Mouse (Mus musculus): ENCODE data around the gene 9130230L23Rik. TPM values are rescaled to one million over a fixed set of nuclear protein-coding genes. Genes with fewer than 3 reads are reported as not detected.
A peak's percentile ranks its signal among the peaks of the same experiment; 100 is the strongest.

Gene 9130230L23Rik
- 0.14 TPM in 1 of 2 replicates, not detected in the other for polyA plus RNA-seq (2014; fragmentation: Nextera tagmentation; extraction: Ambion mirVana)

DNA sequence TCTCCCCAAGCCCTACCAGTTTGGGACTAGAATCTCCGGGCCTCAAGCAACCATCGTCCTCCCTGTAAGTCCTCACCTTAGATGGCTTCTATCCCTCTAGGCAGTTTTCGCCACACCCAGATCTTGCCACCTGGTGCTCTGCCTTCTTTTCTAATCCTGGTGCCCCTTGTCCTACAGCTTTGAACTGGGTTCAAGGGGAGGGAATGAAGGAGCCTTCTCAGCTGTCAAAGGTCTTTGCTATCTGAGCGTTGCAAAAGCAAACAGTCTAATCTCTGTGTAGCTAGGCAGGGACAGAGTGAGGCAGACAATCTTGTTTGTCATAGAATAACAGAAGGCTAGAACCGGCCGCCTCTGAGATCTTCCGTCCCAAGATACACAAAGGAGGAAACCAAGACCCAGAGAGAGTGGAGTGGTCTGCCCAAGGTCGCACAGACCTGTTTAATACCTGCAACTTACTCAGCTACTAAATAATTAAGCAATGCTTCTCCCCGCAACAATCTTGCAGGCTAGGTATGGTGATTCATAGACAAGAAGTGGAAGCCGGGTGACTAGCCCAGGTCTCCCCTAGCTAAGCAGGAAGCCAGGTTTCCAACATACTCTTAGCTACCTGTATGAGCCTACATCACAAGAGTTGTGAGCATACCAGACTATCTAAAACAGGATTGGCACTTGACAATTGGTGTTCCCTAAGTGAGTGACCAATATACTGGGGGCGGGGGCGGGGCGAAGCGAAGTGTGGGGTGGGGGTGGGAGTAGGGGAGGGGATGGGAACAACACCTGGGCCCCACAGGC is at the start of gene 9130230L23Rik:
Gene 9130230L23Rik (minus strand): TSS at position 152 of the 792 bp plus-strand sequence.
- no peak within 1 kb of the TSS for H3K9ac ChIP-seq (ENCODE audit: low read length)
- peak within 1 kb of the TSS; percentile 6 for H3K4me2 ChIP-seq (ENCODE audit: low read length)
- H3K4me1 ChIP-seq (ENCODE audit: control insufficient read depth in 2 of 2, insufficient read depth in 2 of 2, low read length in 2 of 2): peaks cover 5% of the 10 kb centered on the region in 2 experiments; a peak in 3 of 4 replicates
- WGBS: 39% methylated on average over 14 of the region's 14 CpGs
- no peaks in the 10 kb centered on the region for H3K27me3 ChIP-seq (ENCODE audit: control insufficient read depth, insufficient read depth, low read length)
- H3K36me3 ChIP-seq (ENCODE audit: control insufficient read depth, insufficient read depth, low read length): no peaks in the 10 kb centered on the region
- no peak within 1 kb of the TSS for H3K4me3 ChIP-seq (ENCODE audit: control insufficient read depth in 1 of 2, insufficient read depth in 1 of 2, low read depth in 1 of 2, low read length in 2 of 2)
- H3K9me3 ChIP-seq (ENCODE audit: control insufficient read depth, low read length): no peaks in the 10 kb centered on the region
- no peak for ATAC-seq (ENCODE audit: insufficient number of reproducible peaks, insufficient read depth, low FRiP score, low read depth)
- H3K27ac ChIP-seq (replicated peaks in 1 of 2; ENCODE audit: control insufficient read depth in 1 of 2, insufficient read depth in 1 of 2, low read depth in 2 of 2, low read length in 2 of 2): no peak within 1 kb of the TSS

DNA sequence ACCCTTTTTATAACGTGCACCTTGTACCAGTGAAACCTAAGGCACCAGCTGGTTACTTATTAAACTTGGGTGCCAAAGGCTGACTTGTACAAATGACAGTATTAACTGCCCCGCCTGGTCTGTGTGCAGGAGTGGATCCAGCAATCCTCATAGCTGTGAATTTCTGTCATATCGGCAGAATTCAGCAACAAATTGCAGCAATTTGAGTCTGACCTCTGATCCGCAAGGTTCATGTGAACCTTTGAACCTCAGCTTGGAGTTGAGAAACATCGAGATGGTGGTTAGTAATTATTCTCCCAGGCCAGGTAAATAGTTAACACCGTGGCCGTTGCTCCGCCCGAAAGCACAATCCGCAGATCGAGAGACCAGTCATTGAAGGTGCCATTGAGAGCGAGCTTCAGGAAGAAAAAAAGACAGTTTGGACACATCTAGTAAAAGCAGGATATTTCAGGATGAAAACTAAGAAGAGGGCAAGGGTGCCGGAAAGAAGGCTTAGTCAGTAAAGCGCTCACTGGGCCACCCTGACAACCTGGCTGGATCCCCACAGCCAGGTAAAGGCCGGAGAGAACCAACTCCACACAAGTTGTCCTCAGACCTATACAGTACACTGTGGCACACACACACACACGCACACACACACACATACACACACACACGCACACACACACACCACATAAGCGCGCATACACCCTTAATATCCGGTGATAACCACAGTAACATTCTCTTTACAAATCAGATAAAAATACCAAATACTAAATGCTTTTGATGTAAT is 48.9 kb upstream of the 9130230L23Rik start:
- Histone ChIP-seq H3K4me1 (ENCODE audit: control insufficient read depth in 2 of 2, insufficient read depth in 2 of 2, low read length in 2 of 2) (no peaks in the 10 kb centered on the region), H3K36me3 (ENCODE audit: control insufficient read depth, insufficient read depth, low read length) (no peaks in the 10 kb centered on the region), H3K4me3 (ENCODE audit: control insufficient read depth in 1 of 2, insufficient read depth in 1 of 2, low read depth in 1 of 2, low read length in 2 of 2) (no peak overlapping the region), H3K4me2 (ENCODE audit: low read length) (no peak overlapping the region), H3K27me3 (ENCODE audit: control insufficient read depth, insufficient read depth, low read length) (no peaks in the 10 kb centered on the region), H3K27ac (replicated peaks in 1 of 2; ENCODE audit: control insufficient read depth in 1 of 2, insufficient read depth in 1 of 2, low read depth in 2 of 2, low read length in 2 of 2) (no peak overlapping the region), H3K9ac (ENCODE audit: low read length) (no peak overlapping the region), H3K9me3 (ENCODE audit: control insufficient read depth, low read length) (no peaks in the 10 kb centered on the region)
- ATAC-seq (ENCODE audit: insufficient number of reproducible peaks, insufficient read depth, low FRiP score, low read depth): no peak
- WGBS: 90% methylated on average over 20 of the region's 20 CpGs

DNA sequence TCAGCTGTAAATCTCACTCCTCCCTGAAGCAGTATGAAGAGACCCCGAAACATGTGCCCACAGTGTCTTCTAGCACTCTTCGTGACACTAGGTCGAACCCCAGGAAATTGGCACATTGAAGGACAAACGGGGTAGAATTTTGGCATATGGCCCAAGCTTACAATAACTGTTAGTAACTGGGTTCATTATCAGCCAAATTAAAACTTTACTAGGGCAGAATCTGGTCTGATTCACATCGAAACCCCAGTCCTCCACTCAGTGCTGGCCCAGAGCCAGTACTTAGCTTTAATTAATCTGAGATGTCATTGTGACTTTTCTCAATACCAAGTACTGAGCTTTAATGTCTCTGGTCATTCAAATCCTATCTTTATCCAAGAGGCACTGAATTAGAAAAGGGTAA is 46.8 kb upstream of the 9130230L23Rik start:
- Histone ChIP-seq H3K9ac (ENCODE audit: low read length) (no peak overlapping the region), H3K4me2 (ENCODE audit: low read length) (no peak overlapping the region), H3K27me3 (ENCODE audit: control insufficient read depth, insufficient read depth, low read length) (no peaks in the 10 kb centered on the region), H3K27ac (replicated peaks in 1 of 2; ENCODE audit: control insufficient read depth in 1 of 2, insufficient read depth in 1 of 2, low read depth in 2 of 2, low read length in 2 of 2) (no peak overlapping the region), H3K4me3 (ENCODE audit: control insufficient read depth in 1 of 2, insufficient read depth in 1 of 2, low read depth in 1 of 2, low read length in 2 of 2) (no peak overlapping the region), H3K4me1 (ENCODE audit: control insufficient read depth in 2 of 2, insufficient read depth in 2 of 2, low read length in 2 of 2) (no peaks in the 10 kb centered on the region), H3K36me3 (ENCODE audit: control insufficient read depth, insufficient read depth, low read length) (no peaks in the 10 kb centered on the region), H3K9me3 (ENCODE audit: control insufficient read depth, low read length) (no peaks in the 10 kb centered on the region)
- 79% methylated on average over 5 of the region's 5 CpGs for WGBS
- ATAC-seq (ENCODE audit: insufficient number of reproducible peaks, insufficient read depth, low FRiP score, low read depth): no peak

DNA sequence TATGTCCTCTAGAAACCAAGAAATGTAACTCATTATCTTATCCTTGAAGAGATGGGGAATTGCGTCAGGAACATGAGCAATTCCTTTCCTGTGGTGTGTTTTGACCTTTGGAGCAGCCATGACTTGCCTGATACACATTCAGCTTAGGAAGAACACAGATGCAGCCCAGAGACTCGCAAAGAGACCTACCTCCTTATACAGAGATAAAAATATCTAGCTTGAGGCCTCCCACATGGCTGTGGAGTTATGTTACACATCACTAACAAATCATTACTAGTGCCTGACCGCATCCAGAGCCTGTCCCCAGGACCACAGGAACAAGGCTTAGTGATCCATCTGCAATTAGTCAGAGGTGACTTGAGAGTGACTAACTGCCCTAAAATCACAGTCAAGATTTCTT is 42.3 kb upstream of the 9130230L23Rik start:
- Histone ChIP-seq H3K4me2 (ENCODE audit: low read length) (no peak overlapping the region), H3K27ac (replicated peaks in 1 of 2; ENCODE audit: control insufficient read depth in 1 of 2, insufficient read depth in 1 of 2, low read depth in 2 of 2, low read length in 2 of 2) (no peak overlapping the region)

DNA sequence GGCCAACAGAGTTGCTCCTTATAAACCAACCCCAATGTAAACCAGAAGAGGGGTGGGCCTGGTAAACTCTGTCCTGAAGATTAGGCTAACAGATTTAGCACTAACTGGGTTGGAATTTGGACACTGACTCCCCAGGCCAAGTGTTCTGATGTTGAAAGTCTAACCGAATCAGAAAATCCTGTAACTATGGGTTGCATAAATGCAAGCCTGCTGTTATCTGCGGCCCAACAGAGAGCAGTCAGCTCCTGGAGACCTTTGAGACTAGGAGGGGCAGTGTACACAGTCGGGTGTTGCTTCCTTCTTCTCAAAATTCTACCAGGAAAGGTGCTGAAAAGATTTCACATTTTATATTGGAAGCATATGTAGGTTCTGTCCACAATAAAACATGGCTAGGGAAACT is 39.8 kb upstream of the 9130230L23Rik start:
- H3K36me3 ChIP-seq (ENCODE audit: control insufficient read depth, insufficient read depth, low read length): no peaks in the 10 kb centered on the region
- H3K27ac ChIP-seq (replicated peaks in 1 of 2; ENCODE audit: control insufficient read depth in 1 of 2, insufficient read depth in 1 of 2, low read depth in 2 of 2, low read length in 2 of 2): no peak overlapping the region
- no peak overlapping the region for H3K4me3 ChIP-seq (ENCODE audit: control insufficient read depth in 1 of 2, insufficient read depth in 1 of 2, low read depth in 1 of 2, low read length in 2 of 2)
- no peaks in the 10 kb centered on the region for H3K27me3 ChIP-seq (ENCODE audit: control insufficient read depth, insufficient read depth, low read length)
- no peaks in the 10 kb centered on the region for H3K9me3 ChIP-seq (ENCODE audit: control insufficient read depth, low read length)
- H3K4me2 ChIP-seq (ENCODE audit: low read length): no peak overlapping the region
- no peak overlapping the region for H3K9ac ChIP-seq (ENCODE audit: low read length)
- no peak for ATAC-seq (ENCODE audit: insufficient number of reproducible peaks, insufficient read depth, low FRiP score, low read depth)
- no peaks in the 10 kb centered on the region for H3K4me1 ChIP-seq (ENCODE audit: control insufficient read depth in 2 of 2, insufficient read depth in 2 of 2, low read length in 2 of 2)
- 72% methylated on average over 3 of the region's 3 CpGs for WGBS

More for the DNA sequence above, 42.3 kb upstream of the 9130230L23Rik start:
- no peak for ATAC-seq (ENCODE audit: insufficient number of reproducible peaks, insufficient read depth, low FRiP score, low read depth)
- Histone ChIP-seq H3K27me3 (ENCODE audit: control insufficient read depth, insufficient read depth, low read length) (no peaks in the 10 kb centered on the region), H3K9ac (ENCODE audit: low read length) (no peak overlapping the region), H3K4me1 (ENCODE audit: control insufficient read depth in 2 of 2, insufficient read depth in 2 of 2, low read length in 2 of 2) (no peaks in the 10 kb centered on the region), H3K36me3 (ENCODE audit: control insufficient read depth, insufficient read depth, low read length) (no peaks in the 10 kb centered on the region), H3K4me3 (ENCODE audit: control insufficient read depth in 1 of 2, insufficient read depth in 1 of 2, low read depth in 1 of 2, low read length in 2 of 2) (no peak overlapping the region), H3K9me3 (ENCODE audit: control insufficient read depth, low read length) (no peaks in the 10 kb centered on the region)
- 43% methylated on average over 3 of the region's 3 CpGs for WGBS

DNA sequence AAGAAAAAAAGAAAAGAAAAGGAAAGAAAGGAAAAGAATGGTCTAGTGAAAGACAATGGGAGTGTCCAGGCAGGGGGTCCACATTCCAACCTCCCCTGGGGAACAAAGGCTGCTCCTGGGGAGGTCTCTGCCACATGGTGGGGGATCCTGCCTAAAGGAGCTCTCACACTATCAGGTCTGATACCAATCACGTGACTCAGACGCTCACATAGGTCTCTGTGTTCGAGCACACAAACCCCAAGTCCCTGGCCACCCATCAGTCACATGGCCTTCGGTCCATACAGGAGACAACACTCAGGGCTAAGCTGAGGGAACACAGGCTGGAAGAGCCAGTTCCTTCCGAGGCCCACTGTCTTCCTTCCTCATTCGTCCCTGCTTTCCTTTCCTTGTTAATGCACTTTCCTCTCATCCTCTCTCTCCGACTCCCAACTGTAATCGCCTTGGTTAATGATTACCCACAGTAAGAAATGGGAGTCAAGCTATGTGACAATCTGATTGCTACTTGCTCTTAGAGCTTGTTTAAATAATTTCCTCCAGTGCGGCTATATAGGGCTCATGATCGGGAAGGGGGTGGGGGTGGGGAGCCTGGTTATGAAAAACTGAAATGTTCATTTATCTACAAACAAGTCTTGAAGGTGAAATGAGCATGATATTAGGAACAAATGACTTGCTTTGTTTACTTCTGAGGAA is 38.7 kb upstream of the 9130230L23Rik start:
- Histone ChIP-seq H3K9me3 (ENCODE audit: control insufficient read depth, low read length) (no peaks in the 10 kb centered on the region), H3K4me2 (ENCODE audit: low read length) (no peak overlapping the region), H3K9ac (ENCODE audit: low read length) (no peak overlapping the region), H3K27ac (replicated peaks in 1 of 2; ENCODE audit: control insufficient read depth in 1 of 2, insufficient read depth in 1 of 2, low read depth in 2 of 2, low read length in 2 of 2) (no peak overlapping the region), H3K4me1 (ENCODE audit: control insufficient read depth in 2 of 2, insufficient read depth in 2 of 2, low read length in 2 of 2) (no peaks in the 10 kb centered on the region), H3K4me3 (ENCODE audit: control insufficient read depth in 1 of 2, insufficient read depth in 1 of 2, low read depth in 1 of 2, low read length in 2 of 2) (no peak overlapping the region), H3K27me3 (ENCODE audit: control insufficient read depth, insufficient read depth, low read length) (no peaks in the 10 kb centered on the region), H3K36me3 (ENCODE audit: control insufficient read depth, insufficient read depth, low read length) (no peaks in the 10 kb centered on the region)
- 57% methylated on average over 10 of the region's 10 CpGs for WGBS
- ATAC-seq (ENCODE audit: insufficient number of reproducible peaks, insufficient read depth, low FRiP score, low read depth): no peak

DNA sequence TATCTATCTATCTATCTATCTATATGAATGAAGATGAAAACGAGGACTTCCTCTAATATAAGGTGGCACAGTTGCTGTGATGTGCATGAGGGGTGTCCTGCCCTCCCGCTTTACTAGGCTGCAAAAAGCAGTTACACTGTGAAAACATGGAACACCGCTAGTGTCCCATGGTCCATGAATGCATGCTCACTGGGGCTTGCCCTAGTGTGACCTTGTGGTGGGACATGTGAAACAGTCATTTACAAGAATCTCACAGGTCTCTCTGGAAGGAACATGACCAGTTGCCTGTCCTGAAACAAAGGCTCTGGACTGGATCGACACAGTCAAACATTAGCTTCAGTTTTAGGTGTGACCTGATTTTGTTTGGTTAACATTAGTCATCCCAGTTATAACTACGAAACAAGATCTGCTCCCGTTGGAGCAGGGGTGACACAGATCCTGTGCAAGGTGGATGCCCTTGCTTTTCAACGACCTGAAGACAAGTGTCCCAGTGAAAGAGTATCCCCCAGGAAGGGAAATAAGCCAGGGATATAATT is 36.7 kb upstream of the 9130230L23Rik start:
- no peak overlapping the region for H3K4me3 ChIP-seq (ENCODE audit: control insufficient read depth in 1 of 2, insufficient read depth in 1 of 2, low read depth in 1 of 2, low read length in 2 of 2)
- H3K27me3 ChIP-seq (ENCODE audit: control insufficient read depth, insufficient read depth, low read length): no peaks in the 10 kb centered on the region
- WGBS: 83% methylated on average over 7 of the region's 7 CpGs
- no peak overlapping the region for H3K27ac ChIP-seq (replicated peaks in 1 of 2; ENCODE audit: control insufficient read depth in 1 of 2, insufficient read depth in 1 of 2, low read depth in 2 of 2, low read length in 2 of 2)
- no peak overlapping the region for H3K9ac ChIP-seq (ENCODE audit: low read length)
- no peaks in the 10 kb centered on the region for H3K36me3 ChIP-seq (ENCODE audit: control insufficient read depth, insufficient read depth, low read length)
- H3K9me3 ChIP-seq (ENCODE audit: control insufficient read depth, low read length): no peaks in the 10 kb centered on the region
- no peak overlapping the region for H3K4me2 ChIP-seq (ENCODE audit: low read length)
- no peaks in the 10 kb centered on the region; a peak in 1 of 4 replicates for H3K4me1 ChIP-seq (ENCODE audit: control insufficient read depth in 2 of 2, insufficient read depth in 2 of 2, low read length in 2 of 2)
- no peak for ATAC-seq (ENCODE audit: insufficient number of reproducible peaks, insufficient read depth, low FRiP score, low read depth)

Measured in heart, embryonic 14.5 days (tissue).